Mouse (Mus musculus) erythroblast, embryonic 14.5 days (primary cell): ENCODE data around the gene Pagr1a. TPM values are rescaled to one million over a fixed set of nuclear protein-coding genes. Genes with fewer than 3 reads are reported as not detected.
A peak's percentile ranks its signal among the peaks of the same experiment; 100 is the strongest.

Experiments
- H3K27me3 ChIP-seq: 2 replicates; pipeline ENCODE4 v1.6.1; 2012; ENCODE audit warnings: inconsistent platforms; ENCODE audit not compliant: control insufficient read depth
- H3K36me3 ChIP-seq: 2 replicates; pipeline ENCODE4 v1.6.1; 2012; ENCODE audit warnings: mild to moderate bottlenecking, inconsistent platforms; ENCODE audit not compliant: control insufficient read depth
- H3K4me1 ChIP-seq: 2 replicates; pipeline ENCODE4 v1.6.1; 2012; ENCODE audit warnings: inconsistent platforms; ENCODE audit not compliant: control insufficient read depth
- H3K4me3 ChIP-seq: replicated peaks from 2 replicates; pipeline ENCODE3; 2012; ENCODE audit warnings: moderate library complexity, mild to moderate bottlenecking, inconsistent platforms
- H3K9me3 ChIP-seq: 2 replicates; pipeline ENCODE4 v1.6.1; 2012; ENCODE audit warnings: low read length, inconsistent platforms, mixed read lengths; ENCODE audit not compliant: control insufficient read depth
- GATA1 ChIP-seq: IDR thresholded peaks from 2 replicates; pipeline ENCODE4 v1.6.1; 2012; ENCODE audit warnings: low read length, inconsistent platforms, mixed read lengths
- TAL1 ChIP-seq: IDR thresholded peaks from 3 replicates; pipeline ENCODE4 v1.6.1; 2012; ENCODE audit warnings: low read length, inconsistent platforms, mixed read lengths
- polyA plus RNA-seq: library from polyadenylated mRNA; stranded (reverse); fragments of >175 nt; gene quantifications from 2 replicates; pipeline ENCODE4 v1.2.3, GENCODE M21; 2012

The Pagr1a gene
- polyA plus RNA-seq, 1 experiment = 8.2 TPM

DNA sequence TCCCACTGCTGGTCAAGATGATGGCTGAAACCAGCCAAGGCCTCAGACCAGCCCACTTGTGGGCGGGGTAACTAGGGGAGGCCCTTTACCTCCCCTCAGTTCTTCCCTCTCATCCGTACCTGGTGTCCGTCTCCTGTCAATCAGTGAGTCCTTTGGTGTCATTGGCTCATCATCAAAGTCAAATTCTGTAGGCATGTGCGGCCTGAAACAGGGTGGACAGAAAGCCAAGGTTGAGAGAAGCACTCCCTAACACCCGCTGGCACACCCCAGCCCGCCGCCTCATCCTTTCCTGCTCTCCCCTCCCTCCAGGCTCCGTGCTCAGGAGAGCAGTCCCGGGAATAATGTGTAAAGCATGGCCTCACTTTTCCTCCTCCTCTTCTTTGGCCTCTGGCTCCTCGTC is 1.1 kb downstream of the Pagr1a start:
- H3K27me3 ChIP-seq = peaks cover 5% of the 10 kb centered on the region
- H3K36me3 ChIP-seq = peaks cover 45% of the 10 kb centered on the region
- H3K4me1 ChIP-seq = peaks cover 70% of the 10 kb centered on the region
- TF ChIP-seq TAL1 (no peak), GATA1 (no peak)
- peak overlapping the region; percentile 81 for H3K4me3 ChIP-seq
- H3K9me3 ChIP-seq = no peaks in the 10 kb centered on the region

DNA sequence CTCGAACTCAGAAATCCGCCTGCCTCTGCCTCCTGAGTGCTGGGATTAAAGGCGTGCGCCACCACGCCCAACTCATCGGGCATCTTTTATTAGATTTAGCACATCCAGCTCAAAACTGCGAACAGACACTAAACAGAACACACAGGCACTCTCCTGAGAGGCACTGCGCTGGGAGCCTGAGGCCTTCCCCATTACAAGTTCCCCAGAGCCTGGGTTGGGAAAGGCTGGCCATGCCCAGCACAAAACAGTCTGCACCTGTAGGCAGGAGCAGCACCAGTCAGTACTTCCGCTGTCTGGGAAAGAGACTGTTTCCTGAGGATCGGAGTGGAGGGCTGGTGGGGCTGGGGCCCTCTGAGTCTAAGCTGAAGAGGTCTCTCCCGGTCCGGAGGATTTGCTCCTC is 2.2 kb downstream of the Pagr1a start:
- Histone ChIP-seq H3K27me3 (no peaks in the 10 kb centered on the region), H3K9me3 (no peaks in the 10 kb centered on the region), H3K4me1 (peaks cover 67% of the 10 kb centered on the region), H3K36me3 (peaks cover 45% of the 10 kb centered on the region), H3K4me3 (peak overlapping the region; percentile 81)
- TF ChIP-seq TAL1 (no peak), GATA1 (no peak)

DNA sequence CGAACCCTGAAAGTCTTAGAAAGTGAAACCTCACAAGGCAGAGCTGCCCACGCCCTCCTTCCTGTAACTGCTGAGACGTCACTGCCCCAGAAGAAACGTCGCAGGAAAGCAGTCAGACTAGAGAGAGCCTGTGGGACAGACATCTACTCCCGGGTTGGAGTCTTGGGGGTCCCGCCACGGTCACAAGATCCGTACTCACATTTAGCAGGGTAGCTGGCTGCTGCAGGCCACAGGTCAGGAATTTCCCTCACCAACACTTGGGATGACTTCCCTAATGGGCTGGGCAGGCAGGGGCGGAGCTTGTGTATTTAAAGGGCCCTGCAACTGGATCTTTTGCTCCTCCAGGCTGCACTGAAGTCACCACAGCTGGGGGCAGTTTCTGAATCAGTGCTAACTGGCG is 2.8 kb downstream of the Pagr1a start, which contains the start of gene Mvp:
Gene Mvp (minus strand): TSS at position 302 of the 400 bp plus-strand sequence.
- no peak for TF ChIP-seq TAL1
- TF ChIP-seq GATA1 = no peak
- peak within 1 kb of the TSS; percentile 81 for H3K4me3 ChIP-seq
- H3K9me3 ChIP-seq = no peaks in the 10 kb centered on the region
- H3K4me1 ChIP-seq = peaks cover 73% of the 10 kb centered on the region
- peaks cover 48% of the 10 kb centered on the region for H3K36me3 ChIP-seq
- H3K27me3 ChIP-seq = no peaks in the 10 kb centered on the region

DNA sequence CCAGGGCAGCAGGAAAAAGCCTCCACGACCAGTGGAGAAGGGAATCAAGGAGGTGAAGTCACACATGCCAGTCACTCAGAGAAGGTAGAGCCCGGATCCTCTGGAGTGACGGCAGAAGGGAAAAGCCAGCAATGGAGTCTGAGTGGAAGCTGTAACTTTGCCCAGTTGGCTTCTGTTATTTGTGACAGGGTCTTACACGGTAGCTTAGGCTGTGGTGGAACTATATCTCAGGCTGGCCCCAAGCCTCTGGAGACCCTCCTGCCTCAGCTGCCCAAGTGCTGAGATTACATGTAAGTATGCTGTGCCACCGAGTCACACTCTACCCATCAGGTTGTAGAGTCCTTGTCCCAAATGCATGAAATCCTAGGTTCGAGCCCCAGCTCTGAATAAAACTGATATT is 3.8 kb downstream of the Pagr1a start:
- no peaks in the 10 kb centered on the region for H3K9me3 ChIP-seq
- peaks cover 51% of the 10 kb centered on the region for H3K36me3 ChIP-seq
- peaks cover 83% of the 10 kb centered on the region for H3K4me1 ChIP-seq
- TF ChIP-seq TAL1 (no peak), GATA1 (no peak)
- peak overlapping the region; percentile 62 for H3K4me3 ChIP-seq
- H3K27me3 ChIP-seq = no peaks in the 10 kb centered on the region

DNA sequence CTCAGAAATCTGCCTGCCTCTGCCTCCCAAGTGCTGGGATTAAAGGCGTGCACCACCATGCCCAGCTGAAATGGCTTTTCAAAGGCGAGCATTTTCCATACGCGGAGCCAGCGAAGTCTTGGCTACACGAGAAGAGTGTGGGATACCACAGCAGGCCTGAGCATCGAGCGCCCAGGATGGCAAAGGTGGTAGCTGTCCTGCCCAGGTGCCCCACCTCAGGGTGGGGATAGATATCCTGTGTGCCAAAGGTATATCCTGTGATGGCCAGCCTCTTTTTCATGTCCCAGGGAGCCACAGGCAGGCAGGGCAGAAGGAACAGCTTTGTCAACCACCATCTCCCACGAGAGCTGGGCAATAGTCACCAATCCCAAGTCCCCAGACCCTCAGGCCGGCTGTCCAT is 4.3 kb downstream of the Pagr1a start:
- TF ChIP-seq TAL1 = no peak
- no peak for TF ChIP-seq GATA1
- Histone ChIP-seq H3K4me3 (no peak overlapping the region), H3K9me3 (no peaks in the 10 kb centered on the region), H3K4me1 (peaks cover 85% of the 10 kb centered on the region), H3K27me3 (no peaks in the 10 kb centered on the region), H3K36me3 (peaks cover 51% of the 10 kb centered on the region)

DNA sequence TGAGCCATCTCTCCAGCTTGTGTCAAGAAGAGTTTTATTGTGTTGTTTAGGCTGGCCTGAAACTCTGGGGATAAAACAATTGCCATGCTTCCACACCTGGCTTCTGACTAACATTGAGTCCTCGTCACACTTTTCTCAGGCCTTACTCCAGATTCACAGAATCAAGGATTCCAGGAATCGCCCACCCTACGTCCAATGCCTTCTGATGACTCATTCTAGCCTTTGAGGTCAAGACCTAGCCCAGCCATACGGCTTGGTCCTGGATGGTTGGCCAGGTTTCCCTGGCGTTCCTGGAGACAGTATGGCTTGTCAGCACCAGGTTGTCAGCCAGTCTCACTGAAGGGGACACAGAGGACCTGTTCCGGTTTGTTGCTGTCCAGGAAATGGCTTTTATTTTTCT is 4.8 kb downstream of the Pagr1a start:
- Histone ChIP-seq H3K4me1 (peaks cover 85% of the 10 kb centered on the region), H3K27me3 (no peaks in the 10 kb centered on the region), H3K4me3 (no peak overlapping the region), H3K36me3 (peaks cover 51% of the 10 kb centered on the region), H3K9me3 (no peaks in the 10 kb centered on the region)
- TF ChIP-seq GATA1 = no peak
- TF ChIP-seq TAL1 = no peak

DNA sequence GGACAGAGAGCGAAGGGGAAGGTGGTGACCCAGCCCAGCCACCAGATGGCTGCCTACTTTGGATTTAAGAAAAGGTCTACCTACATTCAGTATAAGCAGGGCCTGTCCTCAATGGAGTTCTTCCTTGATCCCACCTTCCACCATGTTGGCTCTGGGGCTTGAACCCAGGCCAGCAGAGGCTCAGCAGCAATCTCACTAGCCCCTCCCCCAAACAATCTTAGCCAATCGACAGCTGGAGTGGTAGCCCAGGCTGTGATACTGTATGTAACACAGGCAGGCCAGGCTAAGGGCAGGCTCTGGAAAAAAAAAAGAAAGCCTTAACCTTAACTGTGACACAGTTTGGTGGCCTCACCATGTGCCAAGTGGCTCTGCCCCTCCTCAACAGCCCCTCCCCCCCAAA is 5.4 kb downstream of the Pagr1a start:
- H3K36me3 ChIP-seq = peaks cover 51% of the 10 kb centered on the region
- peaks cover 85% of the 10 kb centered on the region for H3K4me1 ChIP-seq
- H3K4me3 ChIP-seq = no peak overlapping the region
- no peak for TF ChIP-seq GATA1
- no peak for TF ChIP-seq TAL1
- no peaks in the 10 kb centered on the region for H3K9me3 ChIP-seq
- H3K27me3 ChIP-seq = no peaks in the 10 kb centered on the region

DNA sequence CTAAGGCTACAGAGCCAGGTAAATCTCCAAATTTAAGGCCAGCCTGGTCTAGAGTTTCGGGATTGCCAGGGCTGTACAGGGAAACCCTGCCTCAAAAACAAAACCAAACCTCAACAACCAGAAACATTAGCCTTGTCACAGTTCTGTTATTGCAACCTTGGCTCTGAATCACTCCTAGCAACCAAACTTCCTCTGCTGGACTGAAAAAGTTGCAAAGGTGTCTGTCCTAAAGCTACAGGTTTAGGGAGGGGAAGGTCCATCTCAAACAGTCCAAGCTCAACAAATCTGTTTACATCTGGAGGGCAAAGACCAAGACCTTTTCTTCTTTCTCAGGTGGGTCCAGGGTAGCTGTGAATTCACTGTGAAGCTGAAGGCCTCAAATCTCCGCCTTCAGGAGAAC is 6.1 kb downstream of the Pagr1a start:
- H3K4me1 ChIP-seq = peaks cover 79% of the 10 kb centered on the region
- no peaks in the 10 kb centered on the region for H3K9me3 ChIP-seq
- H3K36me3 ChIP-seq = peaks cover 50% of the 10 kb centered on the region
- H3K27me3 ChIP-seq = no peaks in the 10 kb centered on the region
- H3K4me3 ChIP-seq = no peak overlapping the region
- TF ChIP-seq GATA1 (no peak), TAL1 (no peak)

DNA sequence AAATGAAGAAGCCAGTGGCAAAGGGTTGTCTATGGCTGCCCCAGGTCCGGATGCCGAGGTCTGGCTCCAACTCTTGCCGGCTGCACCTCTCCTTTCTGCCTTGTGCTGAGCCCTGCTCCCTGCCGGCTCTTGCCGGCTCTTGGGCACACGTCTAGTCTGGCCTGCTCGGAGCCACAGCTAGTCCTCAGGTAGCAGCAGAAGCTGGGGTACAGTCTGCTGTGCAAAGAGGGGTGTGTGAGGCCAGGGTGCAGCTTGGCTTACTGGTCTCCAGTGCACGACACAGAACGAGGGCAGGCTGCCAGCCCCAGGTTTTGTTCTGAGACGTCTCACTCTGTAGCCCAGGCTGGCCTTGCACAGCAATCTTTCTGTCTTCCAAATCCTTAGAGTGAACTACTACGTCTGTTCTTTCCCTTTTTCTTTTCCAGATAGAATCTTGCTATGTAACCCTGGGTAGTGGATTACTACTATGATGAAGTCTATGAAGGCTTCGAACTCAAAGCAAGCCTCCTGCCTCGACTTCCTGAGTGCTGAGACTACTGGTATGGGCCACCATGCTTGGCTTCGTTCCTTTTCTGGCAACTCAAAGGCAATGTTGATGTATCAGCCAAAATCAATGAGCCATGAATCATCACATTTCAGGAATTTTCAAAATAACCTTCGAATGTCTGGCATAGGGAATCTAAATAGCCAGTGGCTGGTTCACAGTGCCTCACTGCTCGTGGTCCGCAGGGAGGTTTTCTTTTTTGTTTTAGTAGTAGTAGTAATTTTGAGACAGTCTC is 7.7 kb downstream of the Pagr1a start:
- TF ChIP-seq GATA1 = no peak
- TF ChIP-seq TAL1 = no peak
- Histone ChIP-seq H3K4me3 (no peak overlapping the region), H3K9me3 (no peaks in the 10 kb centered on the region), H3K27me3 (no peaks in the 10 kb centered on the region), H3K4me1 (peaks cover 68% of the 10 kb centered on the region), H3K36me3 (peaks cover 35% of the 10 kb centered on the region)
